Mouse (Mus musculus): ENCODE measurements around the gene Zbtb34.

GRCm38 (mm10) chr2:33453476-33453875 lies 22.4 kb upstream of the Zbtb34 start:
- TF ChIP-seq CTCF (IDR thresholded peaks at IDR 0.05; ENCODE audit: borderline replicate concordance, insufficient read depth, low read depth, low read length): no peak
- no peak for TF ChIP-seq POLR2A (IDR thresholded peaks at IDR 0.05; ENCODE audit: borderline replicate concordance, insufficient read depth, low read length)
